Mouse (Mus musculus) testis, postnatal 14 days (tissue): ENCODE measurements around the gene Men1.
"Not testable (repeated sequence)": the region's sequence is repeated elsewhere in the genome, so short reads cannot be mapped to it uniquely, and the experiment has no call there.

Experiments
- DNase-seq: peaks from one replicate; pipeline ENCODE4 v3.0.0; 2021; ENCODE audit warnings: low spot score

Gene Men1

DNA sequence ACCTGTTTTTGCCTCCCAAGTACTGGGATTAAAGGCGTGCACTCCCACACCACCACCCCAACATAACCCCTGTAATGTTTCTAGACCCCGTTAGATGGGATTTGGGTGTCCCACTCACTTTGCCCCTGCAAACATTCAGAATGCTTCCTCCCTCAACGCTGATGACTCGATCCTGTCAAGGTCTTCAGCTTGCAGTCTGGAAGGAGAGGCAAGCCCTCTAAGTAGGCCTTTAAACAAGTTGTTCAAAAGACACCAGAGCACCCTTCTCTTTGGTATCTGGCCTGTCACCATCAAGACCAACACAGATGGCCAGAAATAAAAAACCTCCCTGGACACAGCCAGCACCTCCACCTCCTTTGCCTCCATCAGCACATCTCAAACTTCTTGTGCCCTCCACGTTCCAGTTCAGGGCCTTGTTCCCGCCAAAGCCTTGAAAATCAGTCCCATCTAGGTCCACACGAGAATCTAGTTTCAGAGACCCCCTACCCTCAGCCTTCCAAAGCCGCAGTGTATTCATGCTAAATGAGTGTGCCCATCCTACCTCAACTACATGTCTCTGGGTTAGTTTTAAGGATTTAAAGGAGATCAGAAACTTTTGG is 29.2 kb upstream of the Men1 start:
- DNase-seq = no peak

DNA sequence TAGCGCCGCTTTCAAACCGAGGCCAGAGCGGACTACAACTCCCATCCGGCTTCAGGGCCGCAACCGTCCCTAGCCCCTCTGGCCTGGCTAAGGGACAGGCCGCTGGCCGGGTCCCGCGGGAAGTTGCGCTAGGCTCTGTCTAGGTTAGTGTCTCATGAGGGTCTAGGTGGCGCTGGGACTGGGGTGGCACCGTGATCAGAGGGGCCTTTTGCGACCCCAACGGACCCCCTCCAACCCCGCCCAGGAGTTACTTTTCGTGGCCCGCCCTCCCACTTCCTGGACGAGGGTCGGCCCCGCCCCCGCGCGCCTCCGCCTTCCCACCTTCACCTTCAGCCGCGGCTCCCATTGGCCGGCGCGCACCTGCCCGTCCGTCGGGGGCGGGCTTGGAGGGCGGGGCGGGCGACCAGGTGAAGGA is 28.6 kb upstream of the Men1 start, which contains the start of gene Cdc42bpg:
Cdc42bpg (plus strand) TSS at position 320 of the 415 bp plus-strand sequence.
- DNase-seq = peak; percentile 91

DNA sequence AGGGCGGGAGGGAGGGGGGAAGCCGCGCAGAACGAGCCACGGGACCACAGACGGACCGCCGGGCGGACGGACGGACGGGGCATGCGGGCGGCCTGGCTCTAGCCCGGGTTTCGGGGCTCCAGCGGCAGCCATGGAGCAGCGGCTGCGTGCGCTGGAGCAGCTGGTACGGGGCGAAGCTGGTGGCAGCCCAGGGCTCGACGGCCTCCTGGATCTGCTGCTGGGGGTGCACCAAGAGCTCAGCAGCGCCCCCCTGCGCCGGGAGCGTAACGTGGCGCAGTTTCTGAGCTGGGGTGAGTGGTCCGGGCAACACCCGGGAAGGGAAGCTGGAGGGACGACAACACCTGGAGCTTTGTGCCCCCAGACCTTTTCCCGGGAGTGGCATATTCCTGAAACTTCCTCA is 28.2 kb upstream of the Men1 start:
- peak; percentile 82 for DNase-seq

DNA sequence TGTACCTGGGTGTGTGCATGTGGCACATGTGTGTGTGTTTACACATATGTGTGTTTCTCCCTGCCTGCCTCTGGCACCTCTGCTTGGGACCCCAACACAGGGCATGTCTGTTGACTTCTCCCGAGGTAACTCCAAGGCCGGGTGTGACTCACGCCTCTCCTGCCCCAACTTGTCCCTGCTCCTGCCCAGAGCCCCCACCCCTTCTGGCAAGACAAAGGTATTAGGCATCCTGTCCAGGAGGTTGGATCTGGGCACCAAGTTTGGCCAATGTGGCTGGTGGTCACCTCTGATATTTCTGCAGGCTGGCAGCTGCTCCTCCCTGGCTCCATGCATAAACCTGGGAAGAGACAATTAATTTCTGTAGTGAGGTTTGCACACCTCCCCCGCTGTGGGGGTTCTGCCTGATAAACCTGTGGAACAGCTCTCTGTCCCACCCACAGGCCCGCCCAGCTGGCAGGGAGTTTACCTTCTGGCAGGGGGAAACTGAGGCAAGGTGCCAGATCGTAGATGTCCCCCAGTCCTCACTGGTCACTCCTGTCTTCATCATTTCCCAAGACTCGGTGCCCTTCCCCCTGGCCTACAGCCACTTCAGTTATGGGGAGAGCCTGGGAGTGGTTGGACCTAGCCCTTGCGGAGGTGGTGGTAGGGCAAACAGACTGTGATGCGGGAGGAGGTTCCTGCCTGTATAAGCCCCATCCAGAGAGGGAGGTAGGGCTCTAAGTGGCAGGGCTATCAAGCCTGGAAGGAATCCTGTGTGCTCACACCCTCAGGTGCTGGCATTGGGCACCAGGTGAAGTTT is 26.8 kb upstream of the Men1 start:
- DNase-seq = no peak

DNA sequence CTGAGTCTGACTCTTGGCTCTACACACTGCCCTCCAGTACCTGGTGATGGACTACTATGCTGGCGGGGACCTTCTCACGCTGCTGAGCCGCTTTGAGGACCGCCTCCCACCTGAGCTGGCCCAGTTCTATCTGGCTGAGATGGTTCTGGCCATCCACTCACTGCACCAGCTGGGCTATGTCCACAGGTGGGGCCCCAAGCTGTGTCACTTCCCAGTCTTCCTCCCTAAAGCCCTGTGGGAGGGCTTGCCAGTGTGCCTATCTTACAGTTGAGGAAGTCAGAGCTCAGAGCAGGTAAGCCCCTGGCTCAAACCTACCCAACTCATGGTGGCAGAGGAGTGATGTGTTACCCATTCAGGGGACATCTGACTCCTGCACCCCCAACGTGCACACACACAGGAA is 24.6 kb upstream of the Men1 start:
- no peak for DNase-seq

DNA sequence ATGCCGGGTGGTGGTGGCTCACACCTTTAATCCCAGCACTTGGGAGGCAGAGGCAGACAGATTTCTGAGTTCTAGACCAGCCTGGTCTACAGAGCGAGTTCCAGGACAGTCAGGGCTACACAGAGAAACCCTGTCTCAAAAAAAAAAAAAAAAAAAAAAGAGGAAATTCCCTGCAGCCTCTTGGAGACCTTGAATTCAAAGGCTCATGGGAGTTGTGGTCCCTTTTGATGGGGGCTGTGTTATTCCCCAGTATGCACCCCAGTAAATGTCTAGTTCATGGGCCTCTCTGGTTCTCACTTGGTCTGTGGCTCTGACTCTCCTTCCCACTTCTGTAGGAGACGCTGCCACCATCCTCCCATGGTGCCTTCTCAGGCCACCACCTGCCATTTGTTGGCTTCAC is 23.0 kb upstream of the Men1 start:
- not testable (repeated sequence) for DNase-seq

DNA sequence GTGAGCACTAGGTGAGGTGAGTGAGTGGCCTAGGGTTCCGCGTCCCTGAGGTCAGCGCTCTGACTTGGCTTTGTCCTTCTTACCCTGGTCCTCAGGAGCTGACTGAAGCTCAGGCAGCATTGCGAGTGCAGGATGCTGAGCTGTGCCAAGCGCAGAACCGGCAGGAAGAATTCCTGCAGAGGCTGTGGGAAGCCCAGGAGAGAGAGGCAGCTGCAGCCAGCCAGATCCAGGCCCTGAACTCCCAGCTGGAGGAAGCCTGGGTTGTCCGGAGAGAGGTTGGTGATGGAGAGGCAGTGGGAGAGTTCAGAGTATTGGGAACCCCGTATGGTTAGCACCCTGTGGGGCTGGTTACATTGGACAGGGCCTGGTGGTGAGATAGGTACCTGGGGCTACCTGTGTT is 21.0 kb upstream of the Men1 start:
- DNase-seq = no peak

DNA sequence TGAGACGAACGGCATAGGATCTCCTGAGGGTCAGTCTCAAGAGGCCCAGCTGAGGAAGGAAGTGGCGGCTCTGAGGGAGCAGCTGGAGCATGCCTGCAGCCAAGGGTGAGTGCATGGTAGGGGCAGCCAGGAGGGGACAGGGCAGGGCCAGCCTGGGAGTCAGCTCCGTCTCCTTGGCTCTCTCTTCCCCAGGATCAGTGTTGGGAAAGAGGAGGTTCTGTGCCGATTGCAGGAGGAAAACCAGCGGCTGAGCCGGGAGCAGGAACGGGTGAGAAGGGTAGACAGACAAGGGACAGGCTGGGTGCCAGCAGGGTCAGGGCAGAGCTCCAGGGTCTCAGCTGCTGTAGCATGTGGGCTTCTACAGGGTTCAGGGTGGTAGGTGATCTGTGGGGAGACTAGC is 20.3 kb upstream of the Men1 start:
- DNase-seq = no peak

DNA sequence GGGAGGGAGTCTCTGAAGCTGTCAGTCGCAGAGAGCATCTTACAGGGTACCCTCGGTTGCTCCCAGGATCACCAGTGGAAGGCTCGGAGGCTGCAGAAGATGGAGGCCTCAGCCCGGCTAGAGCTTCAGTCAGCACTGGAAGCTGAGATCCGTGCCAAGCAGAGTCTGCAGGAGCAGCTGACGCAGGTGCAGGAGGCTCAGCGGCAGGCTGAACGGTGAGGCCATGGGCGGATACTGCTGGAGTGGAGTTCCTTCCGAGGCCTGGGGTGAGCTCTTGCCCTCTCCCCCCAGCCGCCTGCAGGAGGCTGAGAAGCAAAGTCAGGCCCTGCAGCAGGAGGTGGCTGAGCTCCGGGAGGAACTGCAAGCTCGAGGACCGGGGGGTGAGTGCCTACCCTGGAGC is 19.2 kb upstream of the Men1 start:
- DNase-seq = no peak

DNA sequence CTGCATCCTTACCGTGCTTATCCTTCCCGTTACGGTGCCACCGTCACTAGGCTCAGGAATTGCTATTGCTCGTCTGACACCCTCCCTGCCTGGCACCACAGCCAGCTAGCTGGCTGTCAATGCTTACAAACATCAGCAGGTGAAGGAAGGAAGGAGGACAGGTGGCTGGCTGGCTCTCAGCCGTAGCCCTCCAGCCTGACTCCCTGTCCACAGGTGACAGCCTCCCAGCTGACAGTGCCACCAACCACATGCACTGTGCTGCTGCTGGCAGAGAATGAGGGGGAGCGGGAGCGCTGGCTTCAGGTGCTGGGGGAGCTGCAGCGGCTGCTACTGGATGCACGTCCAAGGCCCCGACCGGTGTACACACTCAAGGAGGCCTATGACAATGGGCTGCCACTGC is 16.6 kb upstream of the Men1 start:
- DNase-seq = no peak

DNA sequence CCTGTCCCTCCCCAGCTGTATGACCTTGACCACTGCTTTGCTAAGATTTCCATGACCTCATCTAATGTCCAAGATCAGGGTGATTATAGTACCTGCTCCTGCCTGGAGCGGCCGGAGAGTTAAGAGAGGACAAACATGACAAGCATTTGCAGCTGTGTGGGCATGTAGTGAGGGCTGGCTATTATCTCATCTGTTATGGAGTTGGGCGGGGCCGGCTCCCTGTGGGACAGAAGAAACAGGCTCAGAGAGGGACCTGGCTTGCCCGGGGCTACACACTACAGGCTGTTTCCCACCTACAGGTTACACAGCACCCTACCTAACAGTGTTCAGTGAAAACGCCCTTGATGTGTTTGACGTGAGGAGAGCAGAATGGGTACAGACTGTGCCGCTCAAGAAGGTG is 13.4 kb upstream of the Men1 start:
- DNase-seq = no peak

DNA sequence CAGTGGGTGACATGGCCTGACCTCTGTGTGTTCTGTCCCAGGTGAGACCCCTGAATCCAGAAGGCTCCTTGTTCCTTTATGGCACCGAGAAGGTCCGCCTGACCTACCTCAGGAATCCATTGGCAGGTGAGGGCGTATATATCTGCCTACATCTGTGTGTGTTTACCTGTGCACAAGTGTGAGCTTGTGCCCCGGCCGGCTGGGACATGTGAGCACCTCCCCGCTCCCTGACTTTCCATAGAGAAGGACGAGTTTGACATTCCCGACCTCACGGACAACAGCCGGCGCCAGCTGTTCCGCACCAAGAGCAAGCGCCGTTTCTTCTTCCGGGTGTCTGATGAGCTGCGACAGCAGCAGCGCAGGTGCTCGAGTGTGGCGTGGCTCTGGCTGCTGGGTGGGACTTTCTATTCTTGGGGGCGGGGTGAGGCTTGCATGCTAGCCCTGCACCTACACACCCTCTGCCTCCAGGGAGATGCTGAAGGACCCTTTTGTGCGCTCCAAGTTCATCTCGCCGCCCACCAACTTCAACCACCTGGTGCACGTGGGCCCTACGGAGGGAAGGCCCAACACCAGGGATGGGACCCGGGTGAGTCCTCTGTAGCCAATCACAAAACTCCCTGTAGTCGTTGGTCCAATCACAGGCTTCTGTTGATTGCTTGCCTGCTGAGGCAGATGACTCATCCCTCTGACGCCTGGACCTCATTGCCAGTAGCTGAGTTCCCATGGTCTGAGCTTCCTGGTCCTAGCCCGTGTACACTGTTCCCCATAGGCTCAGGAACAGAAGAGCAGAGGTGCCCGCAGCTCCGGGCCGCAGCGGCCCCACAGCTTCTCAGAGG is 12.8 kb upstream of the Men1 start:
- DNase-seq = peak; percentile 66

DNA sequence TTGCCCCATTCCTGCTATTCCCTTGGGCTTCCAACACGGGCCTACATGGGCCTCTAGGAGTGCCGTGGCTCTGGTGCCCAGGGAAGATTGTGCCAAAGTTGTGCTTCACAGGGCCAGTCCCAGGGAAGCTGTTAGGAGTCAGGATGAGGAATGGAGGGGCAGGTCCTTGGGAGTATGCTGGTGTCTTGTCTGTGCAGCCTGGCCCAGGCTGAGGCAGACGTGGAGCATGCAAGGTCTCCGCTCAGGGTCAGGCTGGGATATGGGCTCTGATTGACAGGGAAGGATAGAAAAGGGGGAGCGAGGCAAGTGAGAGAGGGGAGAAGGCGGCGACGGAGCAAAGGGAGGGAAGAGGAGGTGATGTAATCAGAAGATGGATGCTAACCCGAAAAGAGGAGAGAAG is 10.0 kb upstream of the Men1 start:
- DNase-seq = no peak

DNA sequence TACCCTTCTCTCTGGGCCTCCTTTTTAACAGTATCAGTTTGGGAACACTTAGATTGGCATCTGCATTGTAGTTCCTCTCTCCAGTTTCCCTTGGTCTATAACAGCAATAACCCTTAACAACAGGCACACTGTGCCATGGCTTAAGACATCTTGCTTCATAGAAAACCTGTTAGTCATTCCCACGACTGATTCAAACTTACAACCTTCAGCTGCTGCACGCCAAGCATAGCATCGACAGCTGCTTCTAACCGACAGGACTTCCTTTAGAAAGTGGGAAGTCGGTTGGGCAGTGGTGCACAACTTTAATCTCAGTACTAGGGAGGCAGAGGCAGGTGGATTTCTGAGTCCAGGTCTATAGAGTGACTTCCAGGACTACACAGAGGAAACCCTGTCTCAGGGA is 3.6 kb upstream of the Men1 start:
- DNase-seq = no peak

DNA sequence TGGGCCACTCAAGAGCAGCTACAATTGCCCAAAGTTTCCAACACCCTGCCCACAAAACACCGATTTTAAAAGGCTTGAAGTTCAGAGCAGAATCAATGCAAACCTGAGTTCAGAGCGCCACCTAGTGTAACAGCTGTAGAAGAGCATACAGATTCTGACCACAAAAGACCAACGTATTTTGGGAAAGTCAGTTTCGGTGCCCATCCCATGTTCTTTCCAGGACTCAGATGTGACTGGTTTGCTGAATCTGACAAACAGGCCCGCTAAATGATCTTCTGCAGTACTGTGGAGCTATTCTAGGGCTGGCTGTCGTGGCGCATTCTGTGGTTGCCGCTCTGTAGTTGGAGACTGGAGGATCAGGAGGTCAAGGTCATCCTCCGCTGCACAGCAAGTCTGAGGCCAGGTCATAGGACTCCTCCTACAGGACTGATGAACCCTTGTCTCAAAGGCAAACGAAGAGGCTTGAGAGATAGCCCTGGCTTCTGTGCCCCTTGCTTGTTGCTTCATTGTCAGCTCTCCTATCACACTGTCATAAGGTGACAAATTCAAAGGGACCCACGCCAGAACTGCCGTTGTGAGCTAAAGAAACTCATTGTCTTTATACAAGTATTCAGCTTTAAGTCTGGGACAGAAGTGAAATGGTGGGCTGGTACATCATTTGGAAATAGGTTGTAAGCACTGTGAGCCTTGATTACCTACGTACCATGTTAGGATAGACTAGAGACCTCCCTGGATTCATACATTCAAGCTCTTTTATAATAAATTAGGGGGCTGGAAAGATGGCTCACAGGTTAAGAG is 2.9 kb upstream of the Men1 start:
- DNase-seq = no peak

DNA sequence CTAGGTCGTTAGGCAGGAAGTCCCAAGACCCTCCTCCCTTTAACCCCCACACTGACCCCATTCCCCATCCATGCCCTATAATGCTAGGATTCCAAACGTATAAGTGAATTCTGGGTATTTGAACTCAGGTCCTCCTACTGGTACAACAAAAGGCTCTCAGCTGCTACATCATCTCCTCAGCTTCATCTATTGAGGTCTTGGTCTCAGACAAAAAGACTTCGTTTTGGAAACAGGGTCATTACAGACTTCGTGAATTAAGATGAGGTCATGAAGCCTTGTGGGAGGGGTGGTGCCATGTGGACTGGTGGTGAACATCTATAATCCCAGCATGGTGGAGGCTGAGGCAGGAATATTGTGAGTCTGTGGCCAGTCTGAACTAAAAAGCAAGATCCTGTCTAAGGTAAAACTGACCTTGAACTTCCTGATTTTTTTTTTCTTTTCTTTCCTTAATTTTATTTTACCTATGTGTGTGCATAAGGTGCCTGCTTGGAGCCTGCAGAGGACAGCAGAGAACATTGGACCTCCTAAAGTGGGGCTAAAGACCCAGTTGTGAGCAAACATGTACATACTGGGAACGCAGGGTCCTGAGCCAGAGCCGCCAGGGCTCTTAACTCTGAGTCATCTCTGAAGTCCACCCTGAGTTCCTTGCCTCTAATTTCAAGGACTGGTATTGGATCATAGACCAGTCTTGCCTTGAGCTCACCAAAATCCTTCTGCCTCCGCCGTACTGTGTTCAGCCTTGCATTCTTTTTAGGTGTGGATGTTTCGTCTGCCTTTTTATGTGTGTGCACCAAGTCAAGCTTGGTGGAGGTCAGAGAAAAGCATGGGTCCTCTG is 801 bp upstream of the Men1 start:
- DNase-seq = no peak

DNA sequence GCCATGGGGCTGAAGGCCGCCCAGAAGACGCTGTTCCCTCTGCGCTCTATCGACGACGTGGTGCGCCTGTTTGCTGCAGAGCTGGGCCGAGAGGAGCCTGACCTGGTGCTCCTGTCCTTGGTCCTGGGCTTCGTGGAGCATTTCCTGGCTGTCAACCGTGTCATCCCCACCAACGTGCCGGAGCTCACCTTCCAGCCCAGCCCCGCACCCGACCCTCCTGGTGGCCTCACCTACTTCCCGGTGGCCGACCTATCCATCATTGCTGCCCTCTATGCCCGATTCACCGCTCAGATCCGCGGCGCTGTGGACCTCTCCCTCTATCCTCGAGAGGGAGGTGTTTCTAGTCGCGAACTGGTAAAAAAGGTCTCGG is 664 bp downstream of the Men1 start:
- no peak for DNase-seq

DNA sequence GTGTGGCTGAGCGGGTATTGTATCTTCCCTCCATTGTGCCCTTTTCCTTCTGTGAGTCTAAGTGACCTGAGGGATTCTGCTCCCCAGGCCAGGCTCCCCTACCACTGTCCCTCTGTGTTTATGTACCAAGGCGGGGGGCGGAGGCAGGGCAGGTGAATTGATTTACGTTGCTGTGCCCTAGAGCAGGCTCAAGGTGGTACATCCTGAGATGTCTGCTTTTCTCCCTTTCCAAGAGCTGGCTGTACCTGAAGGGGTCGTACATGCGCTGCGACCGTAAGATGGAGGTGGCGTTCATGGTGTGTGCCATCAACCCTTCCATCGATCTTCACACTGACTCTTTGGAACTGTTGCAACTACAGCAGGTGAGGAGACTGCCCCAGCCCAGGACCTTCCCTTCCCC is 2.1 kb downstream of the Men1 start:
- no peak for DNase-seq

DNA sequence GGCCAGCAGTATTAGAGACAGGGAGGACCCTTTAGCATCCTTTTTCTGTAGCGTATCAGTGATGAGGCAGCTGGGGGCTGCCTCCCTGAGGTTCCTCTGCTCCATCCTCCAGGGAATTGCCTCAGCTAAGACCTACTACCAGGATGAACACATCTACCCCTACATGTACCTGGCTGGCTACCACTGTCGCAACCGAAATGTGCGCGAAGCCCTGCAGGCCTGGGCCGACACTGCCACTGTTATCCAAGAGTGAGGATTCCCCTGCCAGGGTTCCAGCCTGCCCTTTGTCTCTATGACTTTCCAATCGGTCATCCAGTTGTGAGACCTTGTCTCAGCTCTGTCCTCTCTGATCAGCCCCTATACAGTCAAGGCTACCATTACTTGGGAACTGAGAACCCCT is 3.4 kb downstream of the Men1 start:
- DNase-seq = no peak

DNA sequence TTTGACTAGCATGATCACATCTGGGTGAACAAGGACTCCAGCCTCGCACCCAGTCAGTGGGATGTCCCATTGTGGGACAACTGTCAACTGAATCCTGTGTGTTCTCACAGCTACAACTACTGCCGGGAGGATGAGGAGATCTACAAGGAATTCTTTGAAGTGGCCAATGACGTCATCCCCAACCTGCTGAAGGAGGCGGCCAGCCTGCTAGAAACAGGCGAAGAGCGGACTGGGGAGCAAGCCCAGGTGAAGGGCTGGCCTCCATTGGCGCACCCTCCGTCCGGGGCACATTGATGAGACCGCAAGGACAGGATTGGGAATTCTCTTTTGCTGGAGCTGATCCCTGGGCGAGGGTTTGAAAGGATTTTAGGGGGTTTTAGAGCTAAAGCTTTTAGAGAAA is 3.9 kb downstream of the Men1 start:
- DNase-seq = no peak

DNA sequence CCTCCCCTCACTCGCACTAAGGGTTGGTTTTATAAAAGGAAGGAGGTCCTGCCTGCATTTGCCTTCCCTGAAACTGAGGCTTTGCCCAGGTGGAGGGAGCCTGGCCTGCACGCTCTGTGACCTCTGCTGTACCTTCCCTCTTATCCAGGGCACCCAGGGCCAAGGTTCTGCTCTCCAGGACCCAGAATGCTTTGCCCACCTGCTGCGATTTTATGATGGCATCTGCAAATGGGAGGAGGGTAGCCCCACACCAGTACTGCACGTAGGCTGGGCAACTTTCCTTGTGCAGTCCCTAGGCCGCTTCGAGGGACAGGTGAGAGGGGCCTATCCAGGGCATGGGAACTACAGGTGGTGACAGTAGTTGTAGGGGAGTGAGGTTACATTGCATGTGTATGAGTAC is 4.4 kb downstream of the Men1 start:
- no peak for DNase-seq
